Mouse (Mus musculus) CH12.LX (cell line): ENCODE results near the gene Gli2. TPM values are rescaled to one million over a fixed set of nuclear protein-coding genes. Genes with fewer than 3 reads are reported as not detected.

Source experiments
- DNase-seq: peaks from one replicate; pipeline ENCODE4 v3.0.0-alpha.2; 2013; ENCODE audit errors: extremely low read depth
- H3K27ac ChIP-seq: 2 replicates; pipeline ENCODE4 v1.5.1; 2012; ENCODE audit warnings: low read depth, mild to moderate bottlenecking, control low read depth, moderate library complexity; ENCODE audit not compliant: insufficient read depth
- H3K27me3 ChIP-seq: replicated peaks from 2 replicates; pipeline ENCODE3; 2012; ENCODE audit warnings: inconsistent platforms
- H3K36me3 ChIP-seq, 2 experiments: replicated peaks in 1 of 2; 2 replicates each; pipeline versions ENCODE3 to v1.6.1; 2012; ENCODE audit warnings: inconsistent platforms in 1 of 2, low read length in 1 of 2, mild to moderate bottlenecking in 1 of 2, mixed read lengths in 1 of 2, moderate library complexity in 1 of 2; ENCODE audit not compliant: control insufficient read depth in 1 of 2, insufficient read depth in 1 of 2
- H3K4me1 ChIP-seq, 2 experiments: 2 replicates each; pipeline ENCODE4 v1.6.1; 2012; ENCODE audit warnings: inconsistent platforms in 1 of 2, moderate library complexity in 1 of 2; ENCODE audit not compliant: insufficient read depth in 2 of 2, control insufficient read depth in 1 of 2
- H3K4me2 ChIP-seq: 2 replicates; pipeline ENCODE4 v1.6.1; 2012; ENCODE audit warnings: low read depth, mild to moderate bottlenecking, control low read depth; ENCODE audit not compliant: poor library complexity, insufficient read depth, severe bottlenecking
- H3K4me3 ChIP-seq, 3 experiments: fragments of 150-350 bp in 1 of 3; sonication (generic) in 1 of 3; replicated peaks in 1 of 3; 2 replicates each; pipeline versions ENCODE3 to v1.5.1; 2011 to 2012; ENCODE audit warnings: low read depth in 2 of 3, low read length in 2 of 3, mild to moderate bottlenecking in 2 of 3, moderate library complexity in 2 of 3, control low read depth in 1 of 3, improper control_type of control experiment in 1 of 3, inconsistent platforms in 1 of 3, mixed read lengths in 1 of 3; ENCODE audit not compliant: poor library complexity in 1 of 3
- H3K79me2 ChIP-seq: replicated peaks from 2 replicates; pipeline ENCODE4 v1.6.1; 2012; ENCODE audit warnings: mild to moderate bottlenecking, moderate library complexity; ENCODE audit not compliant: control insufficient read depth, poor library complexity, insufficient read depth, severe bottlenecking; ENCODE audit errors: extremely low read depth
- H3K9ac ChIP-seq: 2 replicates; pipeline ENCODE4 v1.6.1; 2012; ENCODE audit warnings: low read depth, mild to moderate bottlenecking, control low read depth, moderate library complexity; ENCODE audit not compliant: insufficient read depth
- H3K9me3 ChIP-seq: replicated peaks from 2 replicates; pipeline ENCODE3; 2012; ENCODE audit warnings: low read length, inconsistent platforms, mixed read lengths
- CHD1 ChIP-seq: IDR thresholded peaks from 2 replicates; pipeline ENCODE4 v1.6.1; 2012; ENCODE audit warnings: low read depth, low read length, improper control_type of control experiment, inconsistent platforms
- CTCF ChIP-seq, 2 experiments: IDR thresholded peaks in 1 of 2; conservative IDR thresholded peaks in 1 of 2; 2 replicates each; pipeline ENCODE4 v1.5.1; 2011 to 2012; ENCODE audit warnings: low read depth in 2 of 2, low read length in 2 of 2, improper control_type of control experiment in 1 of 2, inconsistent platforms in 1 of 2, mild to moderate bottlenecking in 1 of 2, moderate library complexity in 1 of 2
- ELF1 ChIP-seq: IDR thresholded peaks from 2 replicates; pipeline ENCODE4 v1.6.1; 2014; ENCODE audit warnings: low read depth, mild to moderate bottlenecking, inconsistent platforms, low read length, improper control_type of control experiment
- EP300 ChIP-seq: IDR thresholded peaks from 2 replicates; pipeline ENCODE4 v1.6.1; 2011; ENCODE audit warnings: low read length, improper control_type of control experiment
- HCFC1 ChIP-seq: IDR thresholded peaks from 2 replicates; pipeline ENCODE4 v1.6.1; 2012; ENCODE audit warnings: low read depth, mild to moderate bottlenecking, inconsistent platforms, low read length, improper control_type of control experiment
- IRF4 ChIP-seq: IDR thresholded peaks from 2 replicates; pipeline ENCODE4 v1.6.1; 2014; ENCODE audit warnings: low read depth, mild to moderate bottlenecking, inconsistent platforms, low read length, improper control_type of control experiment
- MAFK ChIP-seq: IDR thresholded peaks from 2 replicates; pipeline ENCODE4 v1.6.1; 2011; ENCODE audit warnings: low read length, improper control_type of control experiment; ENCODE audit not compliant: insufficient replicate concordance
- MAX ChIP-seq: IDR thresholded peaks from 2 replicates; pipeline ENCODE4 v1.6.1; 2011; ENCODE audit warnings: low read length, improper control_type of control experiment
- MEF2A ChIP-seq: IDR thresholded peaks from 2 replicates; pipeline ENCODE4 v1.6.1; 2014; ENCODE audit warnings: low read depth, mild to moderate bottlenecking, inconsistent platforms, low read length, improper control_type of control experiment, borderline replicate concordance
- MXI1 ChIP-seq: IDR thresholded peaks from 2 replicates; pipeline ENCODE4 v1.6.1; 2011; ENCODE audit warnings: mild to moderate bottlenecking, low read depth, low read length, improper control_type of control experiment
- MYC ChIP-seq: IDR thresholded peaks from 2 replicates; pipeline ENCODE4 v1.6.1; 2011; ENCODE audit warnings: low read depth, mild to moderate bottlenecking, improper control_type of control experiment, low read length
- PAX5 ChIP-seq: IDR thresholded peaks from 2 replicates; pipeline ENCODE4 v1.6.1; 2012; ENCODE audit warnings: low read length, inconsistent platforms, mixed read lengths
- SMC3 ChIP-seq: IDR thresholded peaks from 2 replicates; pipeline ENCODE4 v1.6.1; 2011; ENCODE audit warnings: low read depth, low read length, improper control_type of control experiment
- TBP ChIP-seq: conservative IDR thresholded peaks from 2 replicates; pipeline ENCODE4 v1.6.1; 2011; ENCODE audit warnings: low read depth, low read length, improper control_type of control experiment
- TCF12 ChIP-seq: IDR thresholded peaks from 2 replicates; pipeline ENCODE4 v1.6.1; 2014; ENCODE audit warnings: low read depth, mild to moderate bottlenecking, inconsistent platforms, low read length, improper control_type of control experiment
- USF1 ChIP-seq: IDR thresholded peaks from 2 replicates; pipeline ENCODE4 v1.6.1; 2014; ENCODE audit warnings: low read depth, mild to moderate bottlenecking, inconsistent platforms, low read length, improper control_type of control experiment
- USF2 ChIP-seq: conservative IDR thresholded peaks from 2 replicates; pipeline ENCODE4 v1.6.1; 2011; ENCODE audit warnings: low read depth, low read length, improper control_type of control experiment
- ZNF384 ChIP-seq: IDR thresholded peaks from 2 replicates; pipeline ENCODE4 v1.6.1; 2012; ENCODE audit warnings: low read depth, low read length, improper control_type of control experiment, inconsistent platforms
- dilution Hi-C: fragments of 300-500 bp; cut with MboI; formaldehyde crosslinking; loops from 2 replicates; pipeline ENCODE4 v1.14.3; 2020; ENCODE audit warnings: low sequenced_read_pairs; ENCODE audit not compliant: extremely low pct_unique_long_range_greater_than_20kb, extremely low pct_ligation_motif_present
- in situ Hi-C: fragments of 300-500 bp; cut with MboI; formaldehyde crosslinking; loops from 3 replicates; pipeline ENCODE4 v1.14.3; 2019; ENCODE audit warnings: low sequenced_read_pairs, low pct_ligation_motif_present, low pct_unique_long_range_greater_than_20kb, mixed read lengths
- polyA plus RNA-seq: library from polyadenylated mRNA; unstranded; fragments of >175 nt; gene quantifications from 2 replicates; pipeline ENCODE4 v1.2.1, GENCODE M21; 2012; ENCODE audit warnings: low read depth; ENCODE audit not compliant: insufficient read length
- total RNA-seq, 2 experiments: library from RNA; depleted of rRNA; stranded (reverse); fragments of 300-350 nt in 1 of 2; fragments of >200 nt in 1 of 2; gene quantifications; 2 replicates each; pipeline ENCODE4 v1.2.3; 2012 to 2014

Gli2 gene
- total and polyA plus RNA-seq, 3 experiments = not detected

GRCm38 (mm10) chr1:118911427-118911727 is 142.0 kb downstream of the Gli2 start:
- no peak overlapping the region for H3K4me3 ChIP-seq
- no peaks in the 10 kb centered on the region for H3K27me3 ChIP-seq
- no peak overlapping the region for H3K9ac ChIP-seq
- no peak for TF ChIP-seq MXI1
- TF ChIP-seq EP300 = no peak
- no peak for TF ChIP-seq SMC3
- TF ChIP-seq MAFK = no peak
- H3K9me3 ChIP-seq = peaks cover 96% of the 10 kb centered on the region
- no peaks in the 10 kb centered on the region for H3K4me1 ChIP-seq
- in situ Hi-C loops (no loop called here), dilution Hi-C loops (no loop called here)
- no peak overlapping the region for H3K27ac ChIP-seq
- H3K79me2 ChIP-seq = no peaks in the 10 kb centered on the region
- no peak for DNase-seq
- H3K4me2 ChIP-seq = no peak overlapping the region
- H3K36me3 ChIP-seq = no peaks in the 10 kb centered on the region

- no peak for DNase-seq
- Histone ChIP-seq H3K4me1 (no peaks in the 10 kb centered on the region), H3K79me2 (no peaks in the 10 kb centered on the region), H3K9me3 (peaks cover 95% of the 10 kb centered on the region), H3K36me3 (no peaks in the 10 kb centered on the region), H3K27me3 (no peaks in the 10 kb centered on the region), H3K4me2 (no peak overlapping the region), H3K9ac (no peak overlapping the region), H3K27ac (no peak overlapping the region), H3K4me3 (no peak overlapping the region)
- in situ Hi-C loops = no loop called here
- TF ChIP-seq EP300 = no peak
- TF ChIP-seq CTCF (conservative IDR thresholded peaks at IDR 0.05 in 1 of 2, IDR thresholded peaks at IDR 0.05 in 1 of 2; ENCODE audit: low read depth in 2 of 2, low read length in 2 of 2) = no peak
- no peak for TF ChIP-seq ELF1
- no peak for TF ChIP-seq HCFC1
- no peak for TF ChIP-seq PAX5
- TF ChIP-seq MAX = no peak
- dilution Hi-C loops = no loop called here
Measured at GRCm38 (mm10) chr1:118910693-118911426, 142.6 kb downstream of the Gli2 start.

- no peaks in the 10 kb centered on the region for H3K36me3 ChIP-seq
- no peaks in the 10 kb centered on the region for H3K79me2 ChIP-seq
- H3K9me3 ChIP-seq = peaks cover 96% of the 10 kb centered on the region
- H3K4me1 ChIP-seq = no peaks in the 10 kb centered on the region
- no peaks in the 10 kb centered on the region for H3K27me3 ChIP-seq
- no peak overlapping the region for H3K4me2 ChIP-seq
- H3K4me3 ChIP-seq = no peak overlapping the region
- DNase-seq = no peak
- in situ Hi-C loops (no loop called here), dilution Hi-C loops (no loop called here)
- H3K9ac ChIP-seq = no peak overlapping the region
- H3K27ac ChIP-seq = no peak overlapping the region
- TF ChIP-seq CHD1 (no peak), SMC3 (no peak), USF1 (no peak), MYC (no peak), USF2 (no peak), MAX (no peak), ELF1 (no peak), MEF2A (no peak), TBP (no peak), IRF4 (no peak), ZNF384 (no peak), HCFC1 (no peak), TCF12 (no peak)
Measured at GRCm38 (mm10) chr1:118909051-118909450, 144.4 kb downstream of the Gli2 start.
